Mouse (Mus musculus) heart, postnatal 25 days (tissue): ENCODE measurements around the gene Vangl2. TPM values are rescaled to one million over a fixed set of nuclear protein-coding genes. Genes with fewer than 3 reads are reported as not detected.

Experiments used
- DNase-seq: peaks from one replicate; pipeline ENCODE4 v3.0.0; 2022; ENCODE audit warnings: low spot score
- intact Hi-C: fragments of 180-260 bp; cut with DNase I; formaldehyde crosslinking; loops from one replicate; pipeline ENCODE4 v1.15.1; 2025
- total RNA-seq, 2 experiments: library from RNA; stranded (reverse); gene quantifications; 2 replicates each; pipeline ENCODE4 v1.2.3; 2021

Gene Vangl2
- total RNA-seq, 2 experiments from 2014 or later: 1.5 to 2.4 TPM

- DNase-seq: no peak
- intact Hi-C loops: no loop called here
Measured at GRCm38 (mm10) chr1:172010042-172010824, 18.0 kb downstream of the Vangl2 start.

- DNase-seq: no peak
- intact Hi-C loops: no loop called here
Measured at GRCm38 (mm10) chr1:172009406-172009805, 18.8 kb downstream of the Vangl2 start.

- no peak for DNase-seq
- intact Hi-C loops: no loop called here
Measured at GRCm38 (mm10) chr1:172008351-172008750, 19.9 kb downstream of the Vangl2 start.

GRCm38 (mm10) chr1:172007761-172008160, 20.5 kb downstream of the Vangl2 start:
- intact Hi-C loops: no loop called here
- DNase-seq: no peak

GRCm38 (mm10) chr1:172001665-172002064, 26.6 kb downstream of the Vangl2 start:
- intact Hi-C loops: loop anchor here (5.0 kb wide), 1 partner anchor 184 kb away; no protein-coding TSS in a partner anchor
- DNase-seq: no peak

- intact Hi-C loops: loop anchor here (5.0 kb wide), 1 partner anchor 183 kb away; no protein-coding TSS in a partner anchor
- no peak for DNase-seq
Measured at GRCm38 (mm10) chr1:172000641-172001040, 27.6 kb downstream of the Vangl2 start.

GRCm38 (mm10) chr1:171998820-171999597, 29.2 kb downstream of the Vangl2 start:
- intact Hi-C loops: no loop called here
- DNase-seq: no peak

GRCm38 (mm10) chr1:171996701-171997100, 31.5 kb downstream of the Vangl2 start:
- no peak for DNase-seq
- intact Hi-C loops: no loop called here

- intact Hi-C loops: no loop called here
- no peak for DNase-seq
Measured at GRCm38 (mm10) chr1:171994918-171995715, 33.1 kb downstream of the Vangl2 start.

- no peak for DNase-seq
- intact Hi-C loops: no loop called here
Measured at GRCm38 (mm10) chr1:171994501-171994900, 33.7 kb downstream of the Vangl2 start.

GRCm38 (mm10) chr1:171992901-171993530, 35.2 kb downstream of the Vangl2 start:
- no peak for DNase-seq
- intact Hi-C loops: no loop called here

- intact Hi-C loops: no loop called here
- no peak for DNase-seq
Measured at GRCm38 (mm10) chr1:171991883-171992282, 36.4 kb downstream of the Vangl2 start.

GRCm38 (mm10) chr1:171984121-171984520, 44.1 kb downstream of the Vangl2 start:
- no peak for DNase-seq
- intact Hi-C loops: no loop called here

- intact Hi-C loops: no loop called here
- DNase-seq: no peak
Measured at GRCm38 (mm10) chr1:171983372-171984001, 44.8 kb downstream of the Vangl2 start.

- no peak for DNase-seq
- intact Hi-C loops: no loop called here
Measured at GRCm38 (mm10) chr1:171982740-171983139, 45.5 kb downstream of the Vangl2 start.

GRCm38 (mm10) chr1:171982170-171982569, 46.1 kb downstream of the Vangl2 start:
- intact Hi-C loops: no loop called here
- no peak for DNase-seq

- intact Hi-C loops: no loop called here
- DNase-seq: no peak
Measured at GRCm38 (mm10) chr1:171979969-171980730, 48.1 kb downstream of the Vangl2 start.

- no peak for DNase-seq
- intact Hi-C loops: no loop called here
Measured at GRCm38 (mm10) chr1:171977891-171978290, 50.4 kb downstream of the Vangl2 start.
